Mouse (Mus musculus) right cerebral cortex, postnatal 14 days (tissue): ENCODE measurements around the gene Vmn1r72.
"Not testable (repeated sequence)": the region's sequence is repeated elsewhere in the genome, so short reads cannot be mapped to it uniquely, and the experiment has no call there.

ENCODE experiments used
- DNase-seq: peaks from one replicate; pipeline ENCODE4 v3.0.0; 2022

Vmn1r72 gene

GRCm38 (mm10) chr7:11680047-11680446 lies at the start of gene Vmn1r72:
Gene Vmn1r72, minus strand, starts transcription at chr7:11680147.
- DNase-seq, result not testable (repeated sequence)

DNA sequence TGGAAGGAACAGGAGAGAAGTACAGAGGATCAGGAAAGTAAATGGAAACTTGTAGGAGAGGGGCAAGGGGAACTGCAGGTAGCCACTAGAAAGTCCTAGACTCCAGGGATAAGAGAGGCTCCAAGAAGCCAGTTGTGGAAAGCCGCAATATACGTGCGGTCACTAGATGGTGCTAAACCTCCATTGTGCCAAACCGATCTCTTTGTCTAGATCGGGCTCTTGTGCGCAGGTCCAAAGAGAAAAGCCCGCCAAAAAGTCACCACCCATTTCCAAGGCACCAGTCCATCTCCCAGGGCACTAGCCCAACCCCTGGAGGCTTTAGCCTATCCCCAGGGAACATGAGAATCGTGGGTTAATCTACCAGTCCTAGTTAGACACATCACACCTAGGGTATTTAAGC lies 62.9 kb downstream of the Vmn1r72 start:
- DNase-seq, result not testable (repeated sequence)
